Mouse (Mus musculus) bone marrow, adult 2 months (tissue): ENCODE measurements around the gene Ssrp1. TPM values are rescaled to one million over a fixed set of nuclear protein-coding genes. Genes with fewer than 3 reads are reported as not detected.

Source experiments
- H3K27ac ChIP-seq: fragments of 200-500 bp; 2 replicates; pipeline ENCODE4 v1.5.1; 2012; ENCODE audit warnings: low read depth, mild to moderate bottlenecking, control low read depth, inconsistent platforms, low read length; ENCODE audit not compliant: control insufficient read depth, poor library complexity, insufficient read depth
- H3K4me1 ChIP-seq: fragments of 200-500 bp; 2 replicates; pipeline ENCODE4 v1.6.1; 2011; ENCODE audit warnings: low read length; ENCODE audit not compliant: control insufficient read depth, insufficient read depth
- H3K4me3 ChIP-seq: fragments of 200-500 bp; replicated peaks from 2 replicates; pipeline ENCODE3; 2011; ENCODE audit warnings: mild to moderate bottlenecking, low read depth, low read length, control low read depth; ENCODE audit not compliant: control insufficient read depth
- CTCF ChIP-seq: fragments of 200-500 bp; IDR thresholded peaks from 2 replicates; pipeline ENCODE4 v1.5.1; 2011; ENCODE audit warnings: low read length, control low read depth; ENCODE audit not compliant: control insufficient read depth, insufficient read depth
- POLR2A ChIP-seq: fragments of 200-500 bp; IDR thresholded peaks from 2 replicates; pipeline ENCODE4 v1.6.1; 2011; ENCODE audit warnings: low read depth, mild to moderate bottlenecking, control low read depth, low read length, borderline replicate concordance; ENCODE audit not compliant: control insufficient read depth
- WGBS: fragments of 180-500 bp; shearing (Covaris S2); methylation state at CpG from one replicate; pipeline ENCODE4 v1.1.7; 2018; 5-methylcytosine and 5-hydroxymethylcytosine counted together
- polyA plus RNA-seq: library from polyadenylated mRNA; stranded (reverse); fragments of >200 nt; gene quantifications from 2 replicates; pipeline ENCODE4 v1.2.4, GENCODE M21; 2011; ENCODE audit warnings: low replicate concordance; ENCODE audit not compliant: missing spikeins, insufficient read depth, insufficient read length

The Ssrp1 gene
- polyA plus RNA-seq, 1 experiment: 170 TPM

- H3K27ac ChIP-seq: no peak overlapping the region
- TF ChIP-seq CTCF (0 out of 2 replicates have a peak, but pooled peaks have one; percentile 6), POLR2A (no peak)
- H3K4me3 ChIP-seq: no peak overlapping the region
- H3K4me1 ChIP-seq: no peaks in the 10 kb centered on the region
- WGBS: 14% methylated on average over 4 of the region's 4 CpGs
Observed at GRCm38 (mm10) chr2:85007729-85008128, 29.3 kb upstream of the Ssrp1 start.

DNA sequence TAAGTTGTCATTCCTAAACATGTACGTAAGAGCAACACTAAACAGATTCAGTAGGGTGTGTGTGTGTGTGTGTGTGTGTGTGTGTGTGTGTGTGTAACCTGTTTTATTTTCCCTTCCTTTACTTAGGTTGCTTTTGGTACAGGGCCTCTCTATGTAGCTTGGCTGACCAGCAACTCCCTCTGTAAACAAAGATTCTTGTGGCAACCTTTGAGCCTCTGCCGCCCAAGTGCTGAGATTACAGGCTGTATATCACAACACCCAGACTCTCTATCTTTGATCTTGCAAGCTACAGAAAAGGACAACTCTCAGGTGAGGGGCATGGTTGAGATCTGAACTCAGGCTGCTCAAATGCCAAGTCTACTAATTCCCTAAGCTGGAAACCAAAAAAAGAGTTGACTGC, 27.8 kb upstream of the Ssrp1 start:
- TF ChIP-seq CTCF (no peak), POLR2A (no peak)
- Histone ChIP-seq H3K4me3 (no peak overlapping the region), H3K27ac (no peak overlapping the region), H3K4me1 (no peaks in the 10 kb centered on the region; the same call in 1 of the 2 replicates)
- WGBS: 88% methylated on average over 2 of the region's 2 CpGs

DNA sequence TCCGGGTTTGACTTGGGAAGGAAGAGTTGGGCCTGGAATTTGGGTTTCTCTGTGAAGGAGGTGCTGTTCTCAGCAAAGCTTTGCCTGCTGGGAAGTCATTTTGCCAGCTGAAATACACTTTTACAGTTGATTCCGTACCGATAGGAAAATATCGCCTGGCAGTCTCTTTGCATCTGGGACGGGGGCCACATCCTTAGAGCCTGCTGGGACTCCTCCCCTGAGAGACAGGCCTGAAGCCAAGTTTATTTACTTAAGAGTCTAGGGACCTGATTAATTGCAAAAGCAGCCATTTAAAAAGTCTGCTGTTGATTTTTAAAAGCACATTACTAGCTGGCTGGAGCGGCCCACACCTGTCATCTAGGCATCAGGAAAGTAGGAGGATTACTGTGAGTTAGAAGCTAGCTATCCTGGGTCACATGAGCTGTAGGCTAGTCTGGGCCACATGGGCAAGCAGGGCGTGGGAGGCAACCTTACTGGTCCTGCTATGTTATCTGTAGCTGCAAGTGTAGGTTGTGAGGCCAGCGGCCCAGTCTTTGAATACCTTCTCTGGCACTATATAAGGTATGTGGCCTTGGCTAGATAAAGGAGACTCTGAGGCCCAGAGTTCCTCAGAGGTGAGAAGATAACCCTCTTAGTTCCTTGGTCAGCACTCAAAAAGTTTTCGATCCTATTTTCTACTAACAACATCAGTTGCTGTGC, 25.0 kb upstream of the Ssrp1 start:
- TF ChIP-seq POLR2A: no peak
- no peak for TF ChIP-seq CTCF
- no peaks in the 10 kb centered on the region; the same call in none of the 2 replicates for H3K4me1 ChIP-seq
- H3K4me3 ChIP-seq: peak overlapping the region; percentile 17
- WGBS: 60% methylated on average over 9 of the region's 9 CpGs
- H3K27ac ChIP-seq: peak overlapping the region; percentile 84

- peak overlapping the region; percentile 84 for H3K27ac ChIP-seq
- WGBS: 48% methylated on average over 14 of the region's 14 CpGs
- TF ChIP-seq POLR2A (no peak), CTCF (no peak)
- peak overlapping the region; percentile 17 for H3K4me3 ChIP-seq
- no peaks in the 10 kb centered on the region; the same call in none of the 2 replicates for H3K4me1 ChIP-seq
Observed at GRCm38 (mm10) chr2:85012679-85013078, 24.4 kb upstream of the Ssrp1 start.

GRCm38 (mm10) chr2:85013826-85014587, 23.0 kb upstream of the Ssrp1 start:
- no peak overlapping the region for H3K27ac ChIP-seq
- WGBS: 41% methylated on average over 5 of the region's 5 CpGs
- no peaks in the 10 kb centered on the region; the same call in none of the 2 replicates for H3K4me1 ChIP-seq
- no peak overlapping the region for H3K4me3 ChIP-seq
- TF ChIP-seq CTCF (no peak), POLR2A (no peak)

GRCm38 (mm10) chr2:85014588-85014982, 22.4 kb upstream of the Ssrp1 start:
- 5% methylated on average over 3 of the region's 3 CpGs for WGBS
- Histone ChIP-seq H3K4me3 (no peak overlapping the region), H3K27ac (no peak overlapping the region), H3K4me1 (no peaks in the 10 kb centered on the region; the same call in none of the 2 replicates)
- TF ChIP-seq CTCF (no peak), POLR2A (no peak)

- Histone ChIP-seq H3K27ac (no peak overlapping the region), H3K4me3 (no peak overlapping the region), H3K4me1 (peaks cover 2% of the 10 kb centered on the region)
- WGBS: 78% methylated on average over 4 of the region's 4 CpGs
- peak; percentile 24; the same call in 1 of the 2 replicates for TF ChIP-seq CTCF
- no peak for TF ChIP-seq POLR2A
Observed at GRCm38 (mm10) chr2:85022043-85022442, 15.0 kb upstream of the Ssrp1 start.

GRCm38 (mm10) chr2:85026178-85026577, 10.9 kb upstream of the Ssrp1 start:
- peaks cover 13% of the 10 kb centered on the region for H3K4me1 ChIP-seq
- H3K4me3 ChIP-seq: no peak overlapping the region
- H3K27ac ChIP-seq: no peak overlapping the region
- WGBS: 30% methylated on average over 3 of the region's 3 CpGs
- no peak for TF ChIP-seq CTCF
- TF ChIP-seq POLR2A: no peak
